ENCODE assay signal across 8 mouse cellular contexts in the genomic region with DNA sequence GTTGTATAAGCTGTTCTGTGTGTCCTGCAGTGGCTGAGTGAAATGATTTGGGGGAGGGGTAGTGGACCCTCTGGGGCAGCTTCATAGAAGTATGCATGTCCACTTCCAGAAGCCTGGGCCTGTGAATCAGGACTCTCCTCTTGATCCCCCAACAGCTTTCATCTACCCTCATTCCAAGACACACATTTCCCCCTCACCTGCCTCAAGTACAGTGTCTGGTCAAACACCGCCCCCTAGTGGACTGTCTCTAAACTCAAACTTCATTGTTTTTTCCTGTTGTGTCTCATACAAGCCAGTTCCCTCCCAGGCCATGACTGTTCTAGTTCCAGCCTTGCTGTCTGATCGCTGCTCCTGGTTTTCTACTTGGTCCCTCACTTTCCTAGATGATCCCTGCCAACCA. TPM values are rescaled to one million over a fixed set of nuclear protein-coding genes. Genes with fewer than 3 reads are reported as not detected.
A peak's percentile ranks its signal among the peaks of the same experiment; 100 is the strongest.
DNase-seq lines count a peak whose midpoint lies in the region; ATAC-seq and TF ChIP-seq lines count a peak whose summit lies in the region.

No protein-coding gene starts in this region.

- peak; percentile 36; the same call in 1 of the 2 replicates for ATAC-seq in intestine, embryonic 16.5 days
- ATAC-seq in inflammation-experienced regulatory T-cells, adult 6 months: no peak

- no peaks in the 10 kb centered on the region for H3K9me3 ChIP-seq in intestine, embryonic 16.5 days (ENCODE audit: control insufficient read depth, low read length)

- no peak overlapping the region for H3K9ac ChIP-seq in intestine, embryonic 16.5 days (ENCODE audit: low read depth, low read length)

- no peak overlapping the region for H3K27ac ChIP-seq in spleen, adult 2 months (ENCODE audit: insufficient read depth, low read length)
- no peak overlapping the region for H3K27ac ChIP-seq in intestine, embryonic 16.5 days (ENCODE audit: low read length)

- WGBS in spleen, adult 2 months: 4% methylated on average over 2 of the region's 2 CpGs
- WGBS in intestine, embryonic 16.5 days: 18% methylated on average over 2 of the region's 2 CpGs

- no peak overlapping the region for H3K4me3 ChIP-seq in spleen, adult 2 months (ENCODE audit: extremely low read depth, insufficient read depth, insufficient read length)
- no peak overlapping the region for H3K4me3 ChIP-seq in intestine, embryonic 16.5 days (ENCODE audit: low read length)

- no peaks in the 10 kb centered on the region for H3K27me3 ChIP-seq in spleen, adult 2 months (ENCODE audit: control insufficient read depth, insufficient read depth, low read length)
- H3K27me3 ChIP-seq in intestine, embryonic 16.5 days (replicated peaks; ENCODE audit: control insufficient read depth, insufficient read depth, low read length): no peaks in the 10 kb centered on the region

- TF ChIP-seq POLR2A in spleen, adult 2 months (IDR thresholded peaks at IDR 0.05; ENCODE audit: low read depth, low read length): no peak

- H3K4me2 ChIP-seq in intestine, embryonic 16.5 days (ENCODE audit: low read depth, low read length): no peak overlapping the region

- H3K36me3 ChIP-seq in spleen, adult 2 months (ENCODE audit: control insufficient read depth, insufficient read depth, low read length): peaks cover 3% of the 10 kb centered on the region
- peaks cover 2% of the 10 kb centered on the region; the same call in 1 of the 2 replicates for H3K36me3 ChIP-seq in intestine, embryonic 16.5 days (ENCODE audit: control insufficient read depth, insufficient read depth, low read length)

- TF ChIP-seq CTCF in spleen, adult 2 months (IDR thresholded peaks at IDR 0.05; ENCODE audit: extremely low read depth, insufficient read depth, insufficient read length, insufficient replicate concordance): peak; percentile 54; the same call in 1 of the 2 replicates

- peak; percentile 31 to 56 for DNase-seq in spleen, adult 2 months (ENCODE audit: low read depth in 1 of 2, low spot score in 2 of 2)
- DNase-seq in spleen, adult 12 weeks (ENCODE audit: low spot score): no peak
- DNase-seq in adrenal gland, postnatal 14 days: peak; percentile 80
- DNase-seq in embryo, embryonic 9.5 days (ENCODE audit: extremely low spot score): peak; percentile 75
- DNase-seq in lung, adult 18-20 months: peak; percentile 20 to 48
- peak; percentile 78 for DNase-seq in retina, postnatal 1 day

- H3K4me1 ChIP-seq in spleen, adult 2 months (ENCODE audit: control insufficient read depth, insufficient read depth, insufficient read length): no peaks in the 10 kb centered on the region
- H3K4me1 ChIP-seq in intestine, embryonic 16.5 days (ENCODE audit: control insufficient read depth, insufficient read depth, low read length): no peaks in the 10 kb centered on the region

RNA-seq across cellular contexts. Expression of a gene that starts 9.9 kb away (rescaled TPM):
- 0.08 and 0.20 TPM in 2 replicates for polyA plus RNA-seq in spleen, adult 2 months (2012; rRNA removed)
- not detected in 2 replicates for total RNA-seq in adrenal gland, postnatal 14 days (2021)
- 0.11 and 0.12 TPM in 2 replicates for polyA plus RNA-seq in intestine, embryonic 16.5 days (2015; fragmentation: Nextera tagmentation; extraction: Ambion mirVana)
- not detected for polyA plus RNA-seq in inflammation-experienced regulatory T-cells, adult 6 months (2017; shearing (Covaris generic))

RNA-seq across cellular contexts. Expression of a gene that starts 53.1 kb away (rescaled TPM):
- polyA plus RNA-seq in spleen, adult 2 months (2012; rRNA removed): not detected in 2 replicates
- not detected in 2 replicates for total RNA-seq in adrenal gland, postnatal 14 days (2021)
- not detected in 2 replicates for polyA plus RNA-seq in intestine, embryonic 16.5 days (2015; fragmentation: Nextera tagmentation; extraction: Ambion mirVana)
- not detected for polyA plus RNA-seq in inflammation-experienced regulatory T-cells, adult 6 months (2017; shearing (Covaris generic))
